In genomic region chr4:13409365-13410115, GRCm38 (mm10) we compare ENCODE assay signal across 14 mouse cellular contexts.
A peak's percentile ranks its signal among the peaks of the same experiment; 100 is the strongest.
DNase-seq lines count a peak whose midpoint lies in the region; ATAC-seq and TF ChIP-seq lines count a peak whose summit lies in the region.
"Had no signal": no experiment of that assay in that cellular context is flagged by ENCODE, and none has a peak within 500 bp of the region (broad histone marks: within the 10 kb centered on the region; RNA-seq: fewer than 3 reads in every experiment).

No protein-coding gene starts in this region.

- DNase-seq in embryo, embryonic 10 days (ENCODE audit: low spot score): peak; percentile 24
- DNase-seq in embryo, embryonic 11 days: no peak
- peak; percentile 43 for DNase-seq in hindbrain, postnatal 0 days (ENCODE audit: low spot score)
- DNase-seq in midbrain, postnatal 0 days (ENCODE audit: low spot score): peak; percentile 52
- no peak for DNase-seq in adrenal gland, postnatal 36 days
- DNase-seq in spleen, postnatal 10 days (ENCODE audit: low spot score in 2 of 2): no peak
- no peak for DNase-seq in adrenal gland, adult 8-10 months
- DNase-seq: adrenal gland, postnatal 10 days; kidney, postnatal 4 days; lung, postnatal 4 days; right cerebral cortex, postnatal 25 days had no signal

- H3K36me3 ChIP-seq in forebrain, embryonic 13.5 days (ENCODE audit: poor library complexity, severe bottlenecking): no peaks in the 10 kb centered on the region
- no peaks in the 10 kb centered on the region for H3K36me3 ChIP-seq in hindbrain, postnatal 0 days (ENCODE audit: insufficient read depth, low read length)
- H3K36me3 ChIP-seq in midbrain, postnatal 0 days (ENCODE audit: insufficient read depth, low read length): no peaks in the 10 kb centered on the region

- H3K9ac ChIP-seq in forebrain, embryonic 13.5 days: no peak overlapping the region
- no peak overlapping the region for H3K9ac ChIP-seq in hindbrain, postnatal 0 days (replicated peaks; ENCODE audit: low read length)
- H3K9ac ChIP-seq in midbrain, postnatal 0 days (replicated peaks; ENCODE audit: low read length, poor library complexity, severe bottlenecking): no peak overlapping the region; the same call in 1 of the 2 replicates
- H3K9ac ChIP-seq: liver, embryonic 14.5 days had no signal

- H3K27ac ChIP-seq in forebrain, embryonic 13.5 days: peak overlapping the region; percentile 68
- H3K27ac ChIP-seq in hindbrain, postnatal 0 days: peak overlapping the region; percentile 54; the same call in 1 of the 2 replicates
- H3K27ac ChIP-seq in midbrain, postnatal 0 days (ENCODE audit: low read depth, low read length): peak overlapping the region; percentile 75
- H3K27ac ChIP-seq: liver, embryonic 14.5 days had no signal

- H3K9me3 ChIP-seq in forebrain, embryonic 13.5 days (replicated peaks): no peaks in the 10 kb centered on the region
- H3K9me3 ChIP-seq in hindbrain, postnatal 0 days (ENCODE audit: low read length): no peaks in the 10 kb centered on the region
- no peaks in the 10 kb centered on the region for H3K9me3 ChIP-seq in midbrain, postnatal 0 days (ENCODE audit: low read length)

- TF ChIP-seq CTCF in hindbrain, postnatal 0 days (IDR thresholded peaks at IDR 0.05; ENCODE audit: low read depth): no peak
- no peak for TF ChIP-seq CTCF in midbrain, postnatal 0 days (IDR thresholded peaks at IDR 0.05)

- H3K27me3 ChIP-seq in forebrain, embryonic 13.5 days: no peaks in the 10 kb centered on the region
- no peaks in the 10 kb centered on the region for H3K27me3 ChIP-seq in hindbrain, postnatal 0 days (ENCODE audit: insufficient read depth, low read length)
- H3K27me3 ChIP-seq in midbrain, postnatal 0 days (ENCODE audit: insufficient read depth, low read length): no peaks in the 10 kb centered on the region

- no peak overlapping the region for H3K4me3 ChIP-seq in forebrain, embryonic 13.5 days
- H3K4me3 ChIP-seq in hindbrain, postnatal 0 days (ENCODE audit: low read length): no peak overlapping the region
- no peak overlapping the region for H3K4me3 ChIP-seq in midbrain, postnatal 0 days (ENCODE audit: low read depth, low read length)

- peak; percentile 51; the same call in 1 of the 2 replicates for ATAC-seq in forebrain, embryonic 13.5 days
- peak; percentile 58 for ATAC-seq in hindbrain, postnatal 0 days
- ATAC-seq in midbrain, postnatal 0 days (ENCODE audit: low FRiP score): no peak
- ATAC-seq: intestine, postnatal 0 days had no signal

- H3K4me1 ChIP-seq in forebrain, embryonic 13.5 days: peaks cover 33% of the 10 kb centered on the region
- H3K4me1 ChIP-seq in hindbrain, postnatal 0 days (ENCODE audit: insufficient read depth, low read length): no peaks in the 10 kb centered on the region
- 0 out of 2 replicates have a peak, but pooled peaks cover 6% of the 10 kb centered on the region for H3K4me1 ChIP-seq in midbrain, postnatal 0 days (ENCODE audit: insufficient read depth, low read length)

- no peak overlapping the region for H3K4me2 ChIP-seq in forebrain, embryonic 13.5 days
- no peak overlapping the region for H3K4me2 ChIP-seq in hindbrain, postnatal 0 days (ENCODE audit: low read depth, low read length)
- H3K4me2 ChIP-seq in midbrain, postnatal 0 days (ENCODE audit: low read depth, low read length, poor library complexity, severe bottlenecking): no peak overlapping the region

- 28% methylated on average over 5 of the region's 5 CpGs for WGBS in forebrain, embryonic 13.5 days
- 46% methylated on average over 5 of the region's 5 CpGs for WGBS in hindbrain, postnatal 0 days
- 34% methylated on average over 5 of the region's 5 CpGs for WGBS in midbrain, postnatal 0 days

Comparison
In these comparisons a context has a peak if more than half of its experiments do, and no peak if none do; other contexts are left out.
1. DNase-seq: peak in embryo, embryonic 10 days (single experiment), hindbrain, postnatal 0 days (single experiment) and midbrain, postnatal 0 days (single experiment); none in embryo, embryonic 11 days (single experiment), adrenal gland, postnatal 36 days (0 of 2), spleen, postnatal 10 days (0 of 2) and adrenal gland, adult 8-10 months (single experiment).
2. Peak in every context shown above with its lines, with median percentiles within 50 percentile points of each other: H3K27ac ChIP-seq.